Mouse (Mus musculus) lung, adult 2 months (tissue): ENCODE measurements around the gene P4ha2. TPM values are rescaled to one million over a fixed set of nuclear protein-coding genes. Genes with fewer than 3 reads are reported as not detected.
A peak's percentile ranks its signal among the peaks of the same experiment; 100 is the strongest.

ENCODE experiments used
- DNase-seq: peaks from one replicate; pipeline ENCODE4 v3.0.0; 2022
- H3K4me1 ChIP-seq: fragments of 200-500 bp; 2 replicates; pipeline ENCODE4 v1.6.1; 2011; ENCODE audit warnings: low read length; ENCODE audit not compliant: control insufficient read depth, insufficient read depth
- H3K4me3 ChIP-seq: fragments of 200-500 bp; replicated peaks from 2 replicates; pipeline ENCODE3; 2011; ENCODE audit warnings: low read depth, mild to moderate bottlenecking, control low read depth, low read length; ENCODE audit errors: extremely low read depth
- CTCF ChIP-seq: fragments of 200-500 bp; IDR thresholded peaks from 2 replicates; pipeline ENCODE4 v1.5.1; 2011; ENCODE audit warnings: mild to moderate bottlenecking, low read length, control low read depth; ENCODE audit not compliant: insufficient read depth
- POLR2A ChIP-seq: fragments of 200-500 bp; IDR thresholded peaks from 2 replicates; pipeline ENCODE4 v1.6.1; 2011; ENCODE audit warnings: low read depth, mild to moderate bottlenecking, control low read depth, low read length, borderline replicate concordance; ENCODE audit errors: extremely low read depth
- WGBS: fragments of 180-500 bp; shearing (Covaris S2); methylation state at CpG from one replicate; pipeline ENCODE4 v1.1.7; 2018; 5-methylcytosine and 5-hydroxymethylcytosine counted together
- polyA plus RNA-seq: library from polyadenylated mRNA; depleted of rRNA; stranded (reverse); fragments of >200 nt; gene quantifications from 2 replicates; pipeline ENCODE4 v1.2.3, GENCODE M21; 2012

P4ha2 gene
- polyA plus RNA-seq, 1 experiment = 30.0 TPM

- no peak for TF ChIP-seq POLR2A
- TF ChIP-seq CTCF = no peak
- 69% methylated on average over 1 of the region's 1 CpGs for WGBS
- peaks cover 11% of the 10 kb centered on the region; the same call in 1 of the 2 replicates for H3K4me1 ChIP-seq
- no peak for DNase-seq
- no peak overlapping the region for H3K4me3 ChIP-seq
Measured at GRCm38 (mm10) chr11:54059526-54059925, 40.4 kb upstream of the P4ha2 start.

GRCm38 (mm10) chr11:54060316-54060715, 39.6 kb upstream of the P4ha2 start:
- Histone ChIP-seq H3K4me3 (no peak overlapping the region), H3K4me1 (peaks cover 11% of the 10 kb centered on the region; the same call in 1 of the 2 replicates)
- no peak for TF ChIP-seq CTCF
- no peak for TF ChIP-seq POLR2A
- DNase-seq = peak; percentile 44
- 32% methylated on average over 9 of the region's 9 CpGs for WGBS

GRCm38 (mm10) chr11:54062086-54062752, 37.7 kb upstream of the P4ha2 start:
- WGBS = 50% methylated on average over 12 of the region's 12 CpGs
- peaks cover 11% of the 10 kb centered on the region for H3K4me1 ChIP-seq
- DNase-seq = peak; percentile 38
- TF ChIP-seq CTCF (no peak), POLR2A (no peak)
- H3K4me3 ChIP-seq = no peak overlapping the region

GRCm38 (mm10) chr11:54062753-54063471, 37.0 kb upstream of the P4ha2 start:
- no peak for TF ChIP-seq CTCF
- TF ChIP-seq POLR2A = no peak
- Histone ChIP-seq H3K4me3 (no peak overlapping the region), H3K4me1 (peaks cover 11% of the 10 kb centered on the region)
- no peak for DNase-seq
- 65% methylated on average over 9 of the region's 9 CpGs for WGBS

- H3K4me1 ChIP-seq = peaks cover 11% of the 10 kb centered on the region
- WGBS = 86% methylated on average over 10 of the region's 10 CpGs
- no peak for DNase-seq
- H3K4me3 ChIP-seq = no peak overlapping the region
- TF ChIP-seq POLR2A = no peak
- TF ChIP-seq CTCF = no peak
Measured at GRCm38 (mm10) chr11:54063472-54063775, 36.5 kb upstream of the P4ha2 start.

- no peak for DNase-seq
Measured at GRCm38 (mm10) chr11:54064412-54064978, 35.4 kb upstream of the P4ha2 start.

GRCm38 (mm10) chr11:54065106-54065914, 34.6 kb upstream of the P4ha2 start:
- peaks cover 9% of the 10 kb centered on the region for H3K4me1 ChIP-seq
- H3K4me3 ChIP-seq = no peak overlapping the region
- no peak for TF ChIP-seq POLR2A
- no peak for TF ChIP-seq CTCF
- 71% methylated on average over 12 of the region's 12 CpGs for WGBS
- DNase-seq = no peak

More at GRCm38 (mm10) chr11:54064412-54064978, 35.4 kb upstream of the P4ha2 start:
- Histone ChIP-seq H3K4me1 (peaks cover 15% of the 10 kb centered on the region), H3K4me3 (no peak overlapping the region)
- WGBS = 67% methylated on average over 3 of the region's 3 CpGs
- no peak for TF ChIP-seq CTCF
- no peak for TF ChIP-seq POLR2A

GRCm38 (mm10) chr11:54065915-54066178, 34.0 kb upstream of the P4ha2 start:
- H3K4me1 ChIP-seq = peaks cover 6% of the 10 kb centered on the region
- no peak for DNase-seq
- no peak overlapping the region for H3K4me3 ChIP-seq
- TF ChIP-seq POLR2A (no peak), CTCF (no peak)
- 48% methylated on average over 4 of the region's 4 CpGs for WGBS

- TF ChIP-seq CTCF = no peak
- H3K4me1 ChIP-seq = peaks cover 6% of the 10 kb centered on the region
- 74% methylated on average over 5 of the region's 5 CpGs for WGBS
- DNase-seq = no peak
- no peak overlapping the region for H3K4me3 ChIP-seq
Measured at GRCm38 (mm10) chr11:54066400-54066799, 33.5 kb upstream of the P4ha2 start.
